Mouse (Mus musculus) MEL (cell line): ENCODE measurements around the gene Gab2. TPM values are rescaled to one million over a fixed set of nuclear protein-coding genes. Genes with fewer than 3 reads are reported as not detected.
"Not testable (repeated sequence)": the region's sequence is repeated elsewhere in the genome, so short reads cannot be mapped to it uniquely, and the experiment has no call there.

Source experiments
- DNase-seq: peaks from one replicate; pipeline ENCODE4 v3.0.0; 2011; ENCODE audit warnings: low read depth, low spot score
- H3K27ac ChIP-seq: 2 replicates; pipeline ENCODE4 v1.5.1; 2012; ENCODE audit warnings: low read depth, mild to moderate bottlenecking, control low read depth, low read length, moderate library complexity; ENCODE audit not compliant: control insufficient read depth
- H3K27me3 ChIP-seq, 2 experiments: fragments of 150-350 bp in 1 of 2; sonication (generic) in 1 of 2; 2 replicates each; pipeline ENCODE4 v1.6.1; 2012; ENCODE audit warnings: low read length in 2 of 2, mild to moderate bottlenecking in 2 of 2, improper control_type of control experiment in 1 of 2, moderate library complexity in 1 of 2; ENCODE audit not compliant: insufficient read depth in 2 of 2, control insufficient read depth in 1 of 2
- H3K36me3 ChIP-seq, 2 experiments: 2 replicates each; pipeline ENCODE4 v1.6.1; 2012 to 2014; ENCODE audit warnings: low read length in 2 of 2, improper control_type of control experiment in 1 of 2, inconsistent platforms in 1 of 2, mild to moderate bottlenecking in 1 of 2; ENCODE audit not compliant: insufficient read depth in 2 of 2, control insufficient read depth in 1 of 2
- H3K4me1 ChIP-seq, 2 experiments: fragments of 150-350 bp in 1 of 2; sonication (generic) in 1 of 2; 2 replicates each; pipeline ENCODE4 v1.6.1; 2012; ENCODE audit warnings: low read length in 2 of 2, improper control_type of control experiment in 1 of 2, mild to moderate bottlenecking in 1 of 2; ENCODE audit not compliant: insufficient read depth in 2 of 2, control insufficient read depth in 1 of 2
- H3K4me3 ChIP-seq, 2 experiments: fragments of 150-350 bp in 1 of 2; sonication (generic) in 1 of 2; 2 replicates each; pipeline ENCODE4 v1.5.1; 2012; ENCODE audit warnings: low read depth in 2 of 2, low read length in 2 of 2, mild to moderate bottlenecking in 2 of 2, moderate library complexity in 2 of 2, control low read depth in 1 of 2, improper control_type of control experiment in 1 of 2; ENCODE audit not compliant: control insufficient read depth in 1 of 2, insufficient read depth in 1 of 2
- H3K79me2 ChIP-seq: 2 replicates; pipeline ENCODE4 v1.6.1; 2012; ENCODE audit warnings: mild to moderate bottlenecking, low read length, moderate library complexity; ENCODE audit not compliant: control insufficient read depth, poor library complexity, insufficient read depth
- H3K9ac ChIP-seq: 2 replicates; pipeline ENCODE4 v1.6.1; 2012; ENCODE audit warnings: low read depth, mild to moderate bottlenecking, control low read depth, low read length, moderate library complexity; ENCODE audit not compliant: control insufficient read depth, poor library complexity, severe bottlenecking
- H3K9me3 ChIP-seq: fragments of 150-350 bp; sonication (generic); replicated peaks from 2 replicates; pipeline ENCODE4 v1.6.1; 2012; ENCODE audit warnings: mild to moderate bottlenecking, low read length, improper control_type of control experiment, moderate library complexity; ENCODE audit not compliant: insufficient read depth
- CHD1 ChIP-seq: IDR thresholded peaks from 2 replicates; pipeline ENCODE4 v1.6.1; 2012; ENCODE audit warnings: low read depth, mild to moderate bottlenecking, inconsistent platforms, low read length, improper control_type of control experiment
- CHD2 ChIP-seq: IDR thresholded peaks from 2 replicates; pipeline ENCODE4 v1.6.1; 2011; ENCODE audit warnings: low read length, improper control_type of control experiment
- E2F4 ChIP-seq: IDR thresholded peaks from 2 replicates; pipeline ENCODE4 v1.6.1; 2011; ENCODE audit warnings: low read depth, low read length, improper control_type of control experiment, borderline replicate concordance
- EP300 ChIP-seq, 2 experiments: IDR thresholded peaks; 2 replicates each; pipeline ENCODE4 v1.6.1; 2011; ENCODE audit warnings: improper control_type of control experiment in 2 of 2, low read length in 2 of 2, low read depth in 1 of 2, mild to moderate bottlenecking in 1 of 2
- GABPA ChIP-seq: IDR thresholded peaks from 2 replicates; pipeline ENCODE4 v1.6.1; 2012; ENCODE audit warnings: low read depth, mild to moderate bottlenecking, inconsistent platforms, low read length, improper control_type of control experiment, moderate library complexity
- JUND ChIP-seq: IDR thresholded peaks from 2 replicates; pipeline ENCODE4 v1.6.1; 2011; ENCODE audit warnings: low read depth, mild to moderate bottlenecking, improper control_type of control experiment, low read length
- MAZ ChIP-seq: IDR thresholded peaks from 2 replicates; pipeline ENCODE4 v1.6.1; 2012; ENCODE audit warnings: low read depth, mild to moderate bottlenecking, inconsistent platforms, low read length, improper control_type of control experiment
- MEF2A ChIP-seq: IDR thresholded peaks from 2 replicates; pipeline ENCODE4 v1.6.1; 2014; ENCODE audit warnings: low read depth, mild to moderate bottlenecking, inconsistent platforms, low read length, improper control_type of control experiment; ENCODE audit not compliant: poor library complexity, insufficient replicate concordance, severe bottlenecking; ENCODE audit errors: extremely low read depth
- MXI1 ChIP-seq: IDR thresholded peaks from 2 replicates; pipeline ENCODE4 v1.6.1; 2011; ENCODE audit warnings: mild to moderate bottlenecking, low read depth, low read length, improper control_type of control experiment
- POLR2AphosphoS2 ChIP-seq: IDR thresholded peaks from 2 replicates; pipeline ENCODE4 v1.6.1; 2011; ENCODE audit warnings: low read length, improper control_type of control experiment
- POLR2AphosphoS5 ChIP-seq: IDR thresholded peaks from 2 replicates; pipeline ENCODE4 v1.6.1; 2012; ENCODE audit warnings: low read depth, borderline replicate concordance, mild to moderate bottlenecking, inconsistent platforms, low read length, moderate library complexity, mixed read lengths
- RAD21 ChIP-seq: IDR thresholded peaks from 2 replicates; pipeline ENCODE4 v1.6.1; 2011; ENCODE audit warnings: mild to moderate bottlenecking, low read depth, low read length, improper control_type of control experiment
- SIN3A ChIP-seq: IDR thresholded peaks from 2 replicates; pipeline ENCODE4 v1.6.1; 2012; ENCODE audit warnings: low read length, improper control_type of control experiment, inconsistent platforms
- SMC3 ChIP-seq: IDR thresholded peaks from 2 replicates; pipeline ENCODE4 v1.6.1; 2011; ENCODE audit warnings: low read depth, low read length, improper control_type of control experiment
- TAL1 ChIP-seq: IDR thresholded peaks from 2 replicates; pipeline ENCODE4 v1.6.1; 2012; ENCODE audit warnings: mild to moderate bottlenecking, inconsistent platforms, low read length, moderate library complexity, mixed read lengths
- TBP ChIP-seq: IDR thresholded peaks from 2 replicates; pipeline ENCODE4 v1.8.0; 2011; ENCODE audit warnings: low read depth, low read length, improper control_type of control experiment
- UBTF ChIP-seq: IDR thresholded peaks from 2 replicates; pipeline ENCODE4 v1.6.1; 2012; ENCODE audit warnings: low read depth, mild to moderate bottlenecking, inconsistent platforms, low read length, improper control_type of control experiment, moderate library complexity, borderline replicate concordance; ENCODE audit not compliant: insufficient read depth
- USF1 ChIP-seq: IDR thresholded peaks from 2 replicates; pipeline ENCODE4 v1.6.1; 2014; ENCODE audit warnings: low read depth, mild to moderate bottlenecking, inconsistent platforms, low read length, improper control_type of control experiment, moderate library complexity
- ZC3H11A ChIP-seq: IDR thresholded peaks from 2 replicates; pipeline ENCODE4 v1.6.1; 2012; ENCODE audit warnings: low read depth, mild to moderate bottlenecking, inconsistent platforms, low read length, improper control_type of control experiment
- polyA plus RNA-seq, 2 experiments: library from polyadenylated mRNA; stranded (reverse) in 1 of 2; unstranded in 1 of 2; fragments of >175 nt in 1 of 2; fragments of >200 nt in 1 of 2; gene quantifications; 2 replicates each; pipeline versions ENCODE4 v1.2.1 to v1.2.4; 2012; ENCODE audit warnings: low replicate concordance in 2 of 2, low read depth in 1 of 2; ENCODE audit not compliant: insufficient read length in 2 of 2, insufficient read depth in 1 of 2, missing spikeins in 1 of 2
- total RNA-seq: library from RNA; depleted of rRNA; stranded (reverse); fragments of 300-350 nt; gene quantifications from 2 replicates; pipeline ENCODE4 v1.2.3, GENCODE M21; 2012

The Gab2 gene
- total and polyA plus RNA-seq, 3 experiments: 5.0 to 11.5 TPM; not detected in 1

GRCm38 (mm10) chr7:97245261-97245949 lies 164.0 kb downstream of the Gab2 start:
- Histone ChIP-seq H3K79me2 (no peaks in the 10 kb centered on the region), H3K4me1 (no peaks in the 10 kb centered on the region), H3K27ac (no peak overlapping the region), H3K36me3 (no peaks in the 10 kb centered on the region), H3K4me3 (no peak overlapping the region), H3K27me3 (no peaks in the 10 kb centered on the region), H3K9me3 (no peaks in the 10 kb centered on the region), H3K9ac (no peak overlapping the region)
- no peak for DNase-seq
- no peak for TF ChIP-seq CHD2
- no peak for TF ChIP-seq ZC3H11A
- TF ChIP-seq MEF2A: no peak
- TF ChIP-seq GABPA: no peak
- no peak for TF ChIP-seq MAZ
- TF ChIP-seq POLR2AphosphoS2: no peak
- no peak for TF ChIP-seq TAL1
- TF ChIP-seq E2F4: no peak
- no peak for TF ChIP-seq CHD1
- TF ChIP-seq USF1: no peak
- TF ChIP-seq SIN3A: no peak
- no peak for TF ChIP-seq JUND
- no peak for TF ChIP-seq SMC3
- no peak for TF ChIP-seq EP300 (IDR thresholded peaks at IDR 0.05; ENCODE audit: low read depth in 1 of 2, low read length in 2 of 2)
- no peak for TF ChIP-seq TBP
- no peak for TF ChIP-seq POLR2AphosphoS5
- no peak for TF ChIP-seq RAD21
- TF ChIP-seq MXI1: no peak
- no peak for TF ChIP-seq UBTF

GRCm38 (mm10) chr7:97245950-97246578 lies 164.7 kb downstream of the Gab2 start:
- DNase-seq, H3K9ac ChIP-seq, H3K27ac ChIP-seq: not testable (repeated sequence)

More at GRCm38 (mm10) chr7:97245950-97246578, 164.7 kb downstream of the Gab2 start:
- H3K9me3 ChIP-seq, H3K27me3 ChIP-seq, H3K36me3 ChIP-seq, H3K4me3 ChIP-seq, H3K4me1 ChIP-seq, H3K79me2 ChIP-seq: not testable (repeated sequence)
